Mouse (Mus musculus): ENCODE results near the gene Exoc6b.

GRCm38 (mm10) chr6:84617051-84617450, 452.3 kb downstream of the Exoc6b start:
- no peak for TF ChIP-seq CTCF (IDR thresholded peaks at IDR 0.05; ENCODE audit: low read depth)
- no peak for TF ChIP-seq EP300 (IDR thresholded peaks at IDR 0.05; ENCODE audit: low read depth)

Measured in heart, postnatal 0 days (tissue).